Mouse (Mus musculus): ENCODE measurements around the gene Arpc5. TPM values are rescaled to one million over a fixed set of nuclear protein-coding genes. Genes with fewer than 3 reads are reported as not detected.

Gene Arpc5
- polyA plus RNA-seq, 1 experiment from 2014 or later = 326 TPM

GRCm38 (mm10) chr1:152800633-152801176 is 34.4 kb downstream of the Arpc5 start:
- Histone ChIP-seq H3K27me3 (replicated peaks) (no peaks in the 10 kb centered on the region), H3K4me3 (replicated peaks) (no peak overlapping the region), H3K9me3 (no peaks in the 10 kb centered on the region), H3K4me2 (no peak overlapping the region), H3K36me3 (no peaks in the 10 kb centered on the region), H3K27ac (no peak overlapping the region; the same call in 1 of the 2 replicates), H3K4me1 (no peaks in the 10 kb centered on the region), H3K9ac (no peak overlapping the region)
- ATAC-seq (ENCODE audit: insufficient read depth, low FRiP score, low read depth) = no peak
- WGBS = 81% methylated on average over 13 of the region's 13 CpGs

GRCm38 (mm10) chr1:152804907-152805306 is 38.6 kb downstream of the Arpc5 start:
- Histone ChIP-seq H3K4me2 (no peak overlapping the region), H3K27me3 (replicated peaks) (no peaks in the 10 kb centered on the region), H3K9ac (no peak overlapping the region), H3K9me3 (no peaks in the 10 kb centered on the region), H3K4me1 (no peaks in the 10 kb centered on the region), H3K4me3 (replicated peaks) (no peak overlapping the region), H3K27ac (no peak overlapping the region), H3K36me3 (no peaks in the 10 kb centered on the region)
- ATAC-seq (ENCODE audit: insufficient read depth, low FRiP score, low read depth) = no peak
- 70% methylated on average over 6 of the region's 6 CpGs for WGBS

- H3K4me3 ChIP-seq (replicated peaks) = no peak overlapping the region; the same call in 1 of the 2 replicates
- no peaks in the 10 kb centered on the region for H3K27me3 ChIP-seq (replicated peaks)
- no peaks in the 10 kb centered on the region for H3K4me1 ChIP-seq
- peak overlapping the region; percentile 51 for H3K27ac ChIP-seq
- H3K4me2 ChIP-seq = no peak overlapping the region
- whole genome bisulfite sequencing = 71% methylated on average over 18 of the region's 18 CpGs
- H3K9me3 ChIP-seq = no peaks in the 10 kb centered on the region
- no peaks in the 10 kb centered on the region for H3K36me3 ChIP-seq
- H3K9ac ChIP-seq = no peak overlapping the region
- no peak; the same call in 1 of the 2 replicates for ATAC-seq (ENCODE audit: insufficient read depth, low FRiP score, low read depth)
These were observed 41.5 kb downstream of the Arpc5 start for GRCm38 (mm10) chr1:152807619-152808391.

- no peaks in the 10 kb centered on the region for H3K9me3 ChIP-seq
- H3K9ac ChIP-seq = no peak overlapping the region
- H3K4me3 ChIP-seq (replicated peaks) = no peak overlapping the region; the same call in 1 of the 2 replicates
- no peak overlapping the region for H3K4me2 ChIP-seq
- WGBS = 80% methylated on average over 2 of the region's 2 CpGs
- no peaks in the 10 kb centered on the region for H3K36me3 ChIP-seq
- H3K4me1 ChIP-seq = no peaks in the 10 kb centered on the region
- peak overlapping the region; percentile 51; the same call in 1 of the 2 replicates for H3K27ac ChIP-seq
- ATAC-seq (ENCODE audit: insufficient read depth, low FRiP score, low read depth) = no peak
- H3K27me3 ChIP-seq (replicated peaks) = no peaks in the 10 kb centered on the region
These were observed 42.0 kb downstream of the Arpc5 start for GRCm38 (mm10) chr1:152808392-152808680.

- Histone ChIP-seq H3K4me3 (replicated peaks) (no peak overlapping the region), H3K4me1 (no peaks in the 10 kb centered on the region), H3K9ac (no peak overlapping the region), H3K27ac (peak overlapping the region; percentile 57; the same call in 1 of the 2 replicates), H3K36me3 (no peaks in the 10 kb centered on the region), H3K9me3 (no peaks in the 10 kb centered on the region), H3K27me3 (replicated peaks) (no peaks in the 10 kb centered on the region), H3K4me2 (no peak overlapping the region; the same call in 1 of the 2 replicates)
- WGBS = 33% methylated on average over 8 of the region's 8 CpGs
- ATAC-seq (ENCODE audit: insufficient read depth, low FRiP score, low read depth) = peak; percentile 73
These were observed 43.4 kb downstream of the Arpc5 start for GRCm38 (mm10) chr1:152809541-152810252.

- H3K4me3 ChIP-seq (replicated peaks) = no peak overlapping the region
- ATAC-seq (ENCODE audit: insufficient read depth, low FRiP score, low read depth) = no peak
- no peaks in the 10 kb centered on the region for H3K36me3 ChIP-seq
- 75% methylated on average over 13 of the region's 13 CpGs for WGBS
- H3K4me2 ChIP-seq = no peak overlapping the region
- H3K9ac ChIP-seq = no peak overlapping the region
- H3K4me1 ChIP-seq = peaks cover 6% of the 10 kb centered on the region; the same call in 1 of the 2 replicates
- no peaks in the 10 kb centered on the region for H3K27me3 ChIP-seq (replicated peaks)
- no peak overlapping the region for H3K27ac ChIP-seq
- no peaks in the 10 kb centered on the region for H3K9me3 ChIP-seq
These were observed 44.4 kb downstream of the Arpc5 start for GRCm38 (mm10) chr1:152810533-152811439.

- no peak overlapping the region for H3K27ac ChIP-seq
- H3K27me3 ChIP-seq (replicated peaks) = no peaks in the 10 kb centered on the region
- 27% methylated on average over 7 of the region's 7 CpGs for WGBS
- H3K36me3 ChIP-seq = no peaks in the 10 kb centered on the region
- H3K4me2 ChIP-seq = peak overlapping the region; percentile 40
- peaks cover 6% of the 10 kb centered on the region; the same call in 1 of the 2 replicates for H3K4me1 ChIP-seq
- peak; percentile 70 for ATAC-seq (ENCODE audit: insufficient read depth, low FRiP score, low read depth)
- no peak overlapping the region for H3K9ac ChIP-seq
- no peaks in the 10 kb centered on the region for H3K9me3 ChIP-seq
- H3K4me3 ChIP-seq (replicated peaks) = no peak overlapping the region
These were observed 48.9 kb downstream of the Arpc5 start for GRCm38 (mm10) chr1:152815265-152815701.

- WGBS = 42% methylated on average over 12 of the region's 12 CpGs
- no peaks in the 10 kb centered on the region for H3K36me3 ChIP-seq
- H3K4me2 ChIP-seq = no peak overlapping the region
- no peak overlapping the region for H3K27ac ChIP-seq
- ATAC-seq (ENCODE audit: insufficient read depth, low FRiP score, low read depth) = no peak
- H3K4me1 ChIP-seq = peaks cover 6% of the 10 kb centered on the region; the same call in 1 of the 2 replicates
- no peaks in the 10 kb centered on the region for H3K27me3 ChIP-seq (replicated peaks)
- H3K9ac ChIP-seq = no peak overlapping the region
- H3K9me3 ChIP-seq = no peaks in the 10 kb centered on the region
- no peak overlapping the region for H3K4me3 ChIP-seq (replicated peaks)
These were observed 50.9 kb downstream of the Arpc5 start for GRCm38 (mm10) chr1:152817027-152817769.

- H3K27ac ChIP-seq = no peak overlapping the region
- H3K36me3 ChIP-seq = no peaks in the 10 kb centered on the region
- H3K27me3 ChIP-seq (replicated peaks) = no peaks in the 10 kb centered on the region
- peaks cover 6% of the 10 kb centered on the region; the same call in 1 of the 2 replicates for H3K4me1 ChIP-seq
- 54% methylated on average over 10 of the region's 10 CpGs for WGBS
- ATAC-seq (ENCODE audit: insufficient read depth, low FRiP score, low read depth) = no peak
- no peak overlapping the region for H3K4me2 ChIP-seq
- H3K9me3 ChIP-seq = no peaks in the 10 kb centered on the region
- no peak overlapping the region for H3K9ac ChIP-seq
- H3K4me3 ChIP-seq (replicated peaks) = no peak overlapping the region
These were observed 51.5 kb downstream of the Arpc5 start for GRCm38 (mm10) chr1:152817794-152818193.

GRCm38 (mm10) chr1:152819558-152819957 is 53.2 kb downstream of the Arpc5 start:
- no peak overlapping the region for H3K4me2 ChIP-seq
- H3K9ac ChIP-seq = no peak overlapping the region
- no peak overlapping the region for H3K27ac ChIP-seq
- H3K9me3 ChIP-seq = no peaks in the 10 kb centered on the region
- no peaks in the 10 kb centered on the region for H3K36me3 ChIP-seq
- no peaks in the 10 kb centered on the region for H3K27me3 ChIP-seq (replicated peaks)
- ATAC-seq (ENCODE audit: insufficient read depth, low FRiP score, low read depth) = no peak
- no peak overlapping the region for H3K4me3 ChIP-seq (replicated peaks)
- 68% methylated on average over 6 of the region's 6 CpGs for WGBS
- H3K4me1 ChIP-seq = peaks cover 6% of the 10 kb centered on the region; the same call in 1 of the 2 replicates

Measured in stomach, embryonic 15.5 days (tissue).